Mouse (Mus musculus): ENCODE results near the gene Aox4. TPM values are rescaled to one million over a fixed set of nuclear protein-coding genes. Genes with fewer than 3 reads are reported as not detected.

Aox4 gene
- total RNA-seq, 2 experiments from 2014 or later: 1.6 to 2.2 TPM

GRCm38 (mm10) chr1:58240347-58240746, 30.1 kb downstream of the Aox4 start:
- DNase-seq (ENCODE audit: extremely low spot score in 1 of 2, low spot score in 1 of 2): no peak

GRCm38 (mm10) chr1:58244487-58244886, 34.3 kb downstream of the Aox4 start:
- DNase-seq (ENCODE audit: extremely low spot score in 1 of 2, low spot score in 1 of 2): no peak

DNA sequence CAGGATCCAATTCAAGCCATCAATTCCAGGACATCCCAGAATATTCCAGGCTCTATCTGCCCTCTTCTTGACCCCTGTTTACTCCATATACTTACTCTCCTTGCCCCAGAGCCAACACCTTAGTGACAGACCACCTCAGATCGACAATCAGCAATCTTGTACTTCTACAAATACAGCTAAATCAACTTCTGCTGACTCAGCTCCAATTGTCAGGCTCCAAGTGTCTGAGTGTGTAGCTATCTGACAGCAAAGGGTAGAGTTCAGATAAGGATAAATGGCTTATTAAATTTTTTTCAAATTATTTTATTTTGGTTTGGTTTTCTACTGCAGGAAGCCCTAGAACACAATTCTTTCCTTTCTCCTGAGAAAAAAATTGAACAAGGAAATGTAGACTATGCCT, 38.3 kb downstream of the Aox4 start:
- DNase-seq (ENCODE audit: extremely low spot score in 1 of 2, low spot score in 1 of 2): no peak

DNA sequence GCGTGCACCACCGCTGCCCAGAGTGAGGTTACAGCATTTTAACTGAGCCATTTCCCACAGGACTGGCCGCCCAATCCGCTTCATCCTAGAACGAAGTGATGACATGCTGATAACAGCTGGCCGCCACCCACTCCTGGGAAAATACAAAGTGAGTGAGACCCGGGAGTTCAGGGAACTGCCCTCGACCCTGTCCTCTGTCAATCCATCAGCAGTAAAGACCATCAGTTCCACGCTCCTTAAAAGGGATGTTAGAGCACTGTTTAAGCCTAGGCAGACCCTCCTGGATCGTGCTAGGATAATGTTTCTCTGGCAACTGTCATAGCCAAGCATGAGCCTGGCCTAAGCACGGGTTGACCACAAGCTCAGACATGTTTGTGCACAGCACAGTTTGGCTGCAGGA, 43.3 kb downstream of the Aox4 start:
- no peak for DNase-seq (ENCODE audit: extremely low spot score in 1 of 2, low spot score in 1 of 2)

GRCm38 (mm10) chr1:58257195-58257991, 47.2 kb downstream of the Aox4 start:
- DNase-seq (ENCODE audit: extremely low spot score in 1 of 2, low spot score in 1 of 2): no peak

- no peak for DNase-seq (ENCODE audit: extremely low spot score in 1 of 2, low spot score in 1 of 2)
Measured at GRCm38 (mm10) chr1:58260311-58260710, 50.1 kb downstream of the Aox4 start.

DNA sequence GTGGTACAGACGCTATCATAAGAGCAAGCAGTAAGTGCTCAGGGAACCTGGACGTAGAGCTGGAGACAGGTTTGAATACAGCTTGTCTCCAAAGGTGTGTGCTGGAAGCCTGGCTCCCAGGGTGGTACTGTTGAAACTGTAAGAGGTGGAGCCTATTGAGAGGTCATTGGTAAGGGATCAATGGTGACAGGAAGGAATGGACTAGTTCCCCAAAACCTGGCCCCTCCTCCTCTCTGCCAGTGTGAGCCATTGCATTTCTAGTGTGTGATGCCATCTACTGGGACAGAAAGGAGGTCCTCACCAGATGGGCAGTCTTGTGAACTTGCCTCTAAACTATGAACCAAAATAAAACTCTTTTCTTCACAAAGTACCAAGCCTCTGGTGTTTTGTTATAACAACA, 58.0 kb downstream of the Aox4 start:
- no peak for DNase-seq (ENCODE audit: extremely low spot score in 1 of 2, low spot score in 1 of 2)

GRCm38 (mm10) chr1:58270807-58271569, 60.8 kb downstream of the Aox4 start:
- DNase-seq (ENCODE audit: extremely low spot score in 1 of 2, low spot score in 1 of 2): peak in 1 of 2 experiments; percentile 64

DNA sequence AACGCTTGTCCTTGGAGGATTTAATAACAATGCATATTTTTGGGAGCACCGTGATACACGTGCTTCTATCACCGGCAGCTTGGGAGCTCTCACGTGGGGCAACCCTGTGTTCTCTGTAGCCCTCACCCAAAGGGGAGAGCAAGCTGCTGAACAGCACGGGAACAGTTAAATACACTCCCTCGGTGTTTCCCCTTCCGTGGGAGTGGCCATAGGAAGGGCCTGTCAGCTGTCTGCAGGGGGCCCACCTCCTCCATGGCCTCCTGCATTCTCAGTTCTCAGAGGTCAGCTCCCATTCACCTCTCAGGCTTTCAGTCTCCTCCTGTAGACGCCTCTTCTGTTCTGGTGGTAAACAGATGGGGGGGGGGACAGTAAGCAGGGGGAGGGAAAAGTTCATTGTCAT, 65.7 kb downstream of the Aox4 start:
- no peak for DNase-seq (ENCODE audit: extremely low spot score in 1 of 2, low spot score in 1 of 2)

GRCm38 (mm10) chr1:58278026-58278425, 67.8 kb downstream of the Aox4 start, which contains the start of gene Aox2:
Gene Aox2 (plus strand): TSS chr1:58278326.
- DNase-seq (ENCODE audit: extremely low spot score in 1 of 2, low spot score in 1 of 2): no peak

DNA sequence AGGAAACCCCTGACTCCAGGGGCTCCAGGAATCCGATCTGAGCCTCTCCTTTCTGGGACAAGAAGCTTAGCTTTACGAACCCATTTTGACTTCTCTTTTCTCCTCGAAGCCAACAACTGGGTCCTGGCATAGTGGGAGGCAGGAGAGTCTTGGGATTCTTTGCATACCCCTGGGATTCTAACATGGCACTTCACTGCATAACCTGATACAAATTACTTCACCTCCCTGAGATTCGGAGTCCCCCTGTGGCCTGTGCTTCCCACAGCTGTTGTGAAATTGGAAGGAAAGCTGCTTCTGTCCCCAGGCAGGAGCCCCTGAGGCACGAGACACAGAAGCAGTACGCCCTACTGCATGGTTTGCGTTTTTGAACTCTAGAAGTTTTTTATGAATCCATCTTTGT, 68.3 kb downstream of the Aox4 start:
- DNase-seq (ENCODE audit: extremely low spot score in 1 of 2, low spot score in 1 of 2): no peak

GRCm38 (mm10) chr1:58280381-58280780, 70.2 kb downstream of the Aox4 start:
- no peak for DNase-seq (ENCODE audit: extremely low spot score in 1 of 2, low spot score in 1 of 2)

DNA sequence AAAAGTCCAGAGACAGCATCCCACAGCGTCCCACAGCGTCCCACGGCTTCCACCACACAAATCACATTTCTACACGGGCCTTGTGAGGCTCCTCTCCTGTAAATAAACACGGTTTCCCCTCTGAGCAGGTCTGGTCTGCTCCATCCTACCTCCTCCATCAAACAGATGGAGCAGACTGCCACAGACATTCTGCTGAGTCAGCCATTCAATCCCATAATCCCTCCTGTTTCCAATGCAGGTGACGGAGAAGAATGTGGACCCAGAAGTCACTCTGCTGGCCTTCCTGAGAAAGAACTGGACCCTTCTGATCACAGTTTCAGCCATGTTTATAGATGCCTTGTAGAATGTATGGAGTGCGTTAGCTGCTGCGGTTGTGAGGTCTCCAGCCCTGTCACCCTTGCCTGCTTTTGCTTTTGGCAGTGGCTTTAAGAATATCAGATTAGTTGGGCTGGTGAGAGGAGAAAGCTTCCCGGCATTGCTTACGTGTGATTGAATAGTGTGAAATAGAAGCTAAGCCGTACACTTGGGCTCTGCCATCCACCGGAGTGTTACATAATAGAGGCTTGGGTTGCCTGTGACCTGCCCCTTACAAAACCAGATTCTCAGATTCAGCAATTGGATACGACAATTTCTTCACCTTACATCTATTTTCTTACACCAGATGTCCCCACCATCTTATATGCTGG, 70.9 kb downstream of the Aox4 start:
- no peak for DNase-seq (ENCODE audit: extremely low spot score in 1 of 2, low spot score in 1 of 2)

DNA sequence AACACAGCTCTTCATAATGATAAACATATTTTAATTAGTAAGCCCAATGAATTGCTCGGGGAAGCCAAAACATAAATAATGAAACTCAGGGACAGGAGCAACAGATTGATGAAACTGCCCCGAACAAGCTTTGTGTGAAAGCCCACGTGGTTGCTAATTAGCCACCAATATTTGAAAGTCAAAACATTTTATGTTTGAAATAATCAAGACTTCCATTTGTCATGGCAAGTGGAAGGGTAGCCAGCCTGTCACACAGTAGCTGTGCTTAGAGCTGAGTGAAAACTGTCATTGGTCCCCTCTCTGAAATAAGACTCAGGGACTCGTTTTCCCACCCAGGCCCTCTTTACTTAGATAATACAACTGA, 71.4 kb downstream of the Aox4 start:
- DNase-seq (ENCODE audit: extremely low spot score in 1 of 2, low spot score in 1 of 2): no peak

DNA sequence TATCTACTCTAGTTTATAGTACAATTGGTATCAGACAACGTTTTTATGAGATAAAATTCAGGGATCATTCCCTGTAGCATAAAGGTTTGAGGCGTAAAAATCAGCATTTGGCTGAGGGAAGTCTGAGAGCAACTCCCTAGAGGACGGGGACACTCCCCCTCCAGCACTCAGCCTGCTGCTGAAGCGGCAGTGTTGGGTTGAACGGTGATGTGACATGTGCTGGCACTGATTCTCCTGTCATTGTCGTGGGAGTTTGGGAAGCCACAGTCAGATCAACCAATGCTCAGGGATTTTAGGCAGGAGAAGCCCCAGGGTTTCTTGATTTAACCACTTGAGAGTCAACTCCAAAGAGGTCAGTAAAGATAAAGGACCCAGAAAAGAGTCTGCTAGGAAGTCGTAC, 74.3 kb downstream of the Aox4 start:
- DNase-seq (ENCODE audit: extremely low spot score in 1 of 2, low spot score in 1 of 2): no peak

- no peak for DNase-seq (ENCODE audit: extremely low spot score in 1 of 2, low spot score in 1 of 2)
Measured at GRCm38 (mm10) chr1:58288091-58288490, 77.9 kb downstream of the Aox4 start.

- DNase-seq (ENCODE audit: extremely low spot score in 1 of 2, low spot score in 1 of 2): no peak
Measured at GRCm38 (mm10) chr1:58289863-58290469, 79.8 kb downstream of the Aox4 start.

DNA sequence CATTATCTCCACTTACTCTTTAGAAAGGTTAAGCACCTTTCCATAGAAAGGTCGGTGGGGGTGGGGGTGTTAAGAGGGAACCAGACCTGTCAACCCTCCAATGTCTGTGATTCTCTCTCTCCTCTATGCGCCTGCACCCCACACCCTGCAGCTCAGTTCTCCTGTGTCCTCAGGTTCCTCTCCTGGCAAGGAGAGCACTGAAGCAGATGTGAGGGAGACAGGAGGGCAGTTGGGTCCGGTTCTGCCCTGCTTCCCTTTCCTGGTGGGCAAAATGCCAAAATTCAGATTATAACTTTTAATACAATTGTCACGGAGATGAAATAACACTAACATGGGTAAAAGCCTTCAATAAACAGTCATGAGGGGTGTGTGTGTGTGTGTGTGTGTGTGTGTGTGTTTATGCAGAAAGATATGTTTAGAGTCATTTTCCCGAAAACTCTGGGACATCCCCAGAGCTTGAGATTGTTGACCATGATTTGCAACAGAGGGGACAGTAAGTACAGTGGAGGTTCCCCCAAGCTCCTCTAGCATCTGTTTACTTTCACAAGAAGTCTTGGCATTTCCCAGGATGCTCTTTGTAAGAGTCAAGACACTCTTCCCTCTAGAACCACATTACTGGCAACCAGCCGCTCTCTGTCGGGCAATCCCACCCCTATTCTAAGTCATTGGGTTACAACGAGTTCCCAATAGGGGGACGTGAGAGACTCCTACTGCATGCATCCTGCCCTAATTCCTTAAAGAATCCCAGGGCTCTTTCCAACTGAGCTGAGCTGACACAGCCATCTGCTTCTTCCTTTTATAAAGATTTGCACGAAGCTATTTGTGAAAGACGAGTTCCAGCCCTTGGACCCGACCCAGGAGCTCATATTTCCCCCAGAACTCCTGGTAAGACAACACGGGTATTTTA, 81.5 kb downstream of the Aox4 start:
- DNase-seq (ENCODE audit: extremely low spot score in 1 of 2, low spot score in 1 of 2): no peak

- DNase-seq (ENCODE audit: extremely low spot score in 1 of 2, low spot score in 1 of 2): no peak
Measured at GRCm38 (mm10) chr1:58294730-58295129, 84.5 kb downstream of the Aox4 start.

- DNase-seq (ENCODE audit: extremely low spot score in 1 of 2, low spot score in 1 of 2): peak in 1 of 2 experiments; percentile 71
Measured at GRCm38 (mm10) chr1:58296278-58296677, 86.1 kb downstream of the Aox4 start.

Data from layer of hippocampus, postnatal 25 days (tissue).